Mouse (Mus musculus) layer of hippocampus, adult 18-20 months (tissue): Measurements from ENCODE around the gene Tm6sf1. TPM values are rescaled to one million over a fixed set of nuclear protein-coding genes. Genes with fewer than 3 reads are reported as not detected.
"Not testable (repeated sequence)": the region's sequence is repeated elsewhere in the genome, so short reads cannot be mapped to it uniquely, and the experiment has no call there.

Experiments
- DNase-seq, 2 experiments: peaks; one replicate each; pipeline ENCODE4 v3.0.0; 2022; ENCODE audit warnings: low spot score in 2 of 2
- long read RNA-seq: library from polyadenylated mRNA; stranded (forward); transcript quantifications from one replicate; pipeline ENCODE4 v2.0.0, GENCODE M21; 2021
- total RNA-seq, 2 experiments: library from RNA; stranded (reverse); gene quantifications; 2 replicates each; pipeline ENCODE4 v1.2.3; 2021

Tm6sf1 gene
- total RNA-seq = 10 to 100 TPM; 10.2 to 14.3 TPM
- long read RNA-seq, transcript Tm6sf1-201 (10 exons, 2,226 nt) = major isoform, 10 of 15 reads
- long read RNA-seq, partial matches to known transcripts = 1 of 15 reads
- long read RNA-seq, other reads (novel, unspliced or antisense) = 3 of 15 reads

- peak in 1 of 2 experiments; percentile 19 for DNase-seq
Observed at GRCm38 (mm10) chr7:81858968-81859721, at the start of gene Tm6sf1. Gene Tm6sf1, plus strand, starts transcription at chr7:81859001.

GRCm38 (mm10) chr7:81824906-81825305, 33.9 kb upstream of the Tm6sf1 start:
- no peak for DNase-seq

GRCm38 (mm10) chr7:81825381-81825780, 33.4 kb upstream of the Tm6sf1 start:
- no peak for DNase-seq

- peak; percentile 8 to 38 for DNase-seq
Observed at GRCm38 (mm10) chr7:81827806-81828667, 30.8 kb upstream of the Tm6sf1 start.

- peak in 1 of 2 experiments; percentile 34 for DNase-seq
Observed at GRCm38 (mm10) chr7:81828681-81829378, 30.0 kb upstream of the Tm6sf1 start.

- DNase-seq = peak; percentile 78 to 86
Observed at GRCm38 (mm10) chr7:81829379-81829894, 29.4 kb upstream of the Tm6sf1 start, which contains the start of gene Btbd1. Gene Btbd1, minus strand, starts transcription at chr7:81829431.

- no peak for DNase-seq
Observed at GRCm38 (mm10) chr7:81834847-81835246, 24.0 kb upstream of the Tm6sf1 start.

GRCm38 (mm10) chr7:81835430-81835829, 23.4 kb upstream of the Tm6sf1 start:
- no peak for DNase-seq

- not testable (repeated sequence) for DNase-seq
Observed at GRCm38 (mm10) chr7:81837771-81838170, 21.0 kb upstream of the Tm6sf1 start.

GRCm38 (mm10) chr7:81839746-81840145, 19.1 kb upstream of the Tm6sf1 start:
- no peak for DNase-seq

GRCm38 (mm10) chr7:81840661-81841181, 18.1 kb upstream of the Tm6sf1 start:
- peak in 1 of 2 experiments; percentile 36 for DNase-seq

- DNase-seq = no peak
Observed at GRCm38 (mm10) chr7:81841439-81841838, 17.4 kb upstream of the Tm6sf1 start.

GRCm38 (mm10) chr7:81842141-81842540, 16.7 kb upstream of the Tm6sf1 start:
- no peak for DNase-seq

GRCm38 (mm10) chr7:81842998-81843397, 15.8 kb upstream of the Tm6sf1 start:
- no peak for DNase-seq

- no peak for DNase-seq
Observed at GRCm38 (mm10) chr7:81843903-81844302, 14.9 kb upstream of the Tm6sf1 start.

GRCm38 (mm10) chr7:81844801-81845200, 14.0 kb upstream of the Tm6sf1 start:
- no peak for DNase-seq

- DNase-seq = no peak
Observed at GRCm38 (mm10) chr7:81845313-81845712, 13.5 kb upstream of the Tm6sf1 start.

GRCm38 (mm10) chr7:81846008-81846407, 12.8 kb upstream of the Tm6sf1 start:
- no peak for DNase-seq

GRCm38 (mm10) chr7:81847010-81847409, 11.8 kb upstream of the Tm6sf1 start:
- no peak for DNase-seq

GRCm38 (mm10) chr7:81847777-81848176, 11.0 kb upstream of the Tm6sf1 start:
- no peak for DNase-seq

- no peak for DNase-seq
Observed at GRCm38 (mm10) chr7:81849214-81849613, 9.6 kb upstream of the Tm6sf1 start.
